Mouse (Mus musculus) adrenal gland, adult 2 months (tissue): ENCODE data around the gene Cfap70. TPM values are rescaled to one million over a fixed set of nuclear protein-coding genes. Genes with fewer than 3 reads are reported as not detected.

Experiments
- polyA plus RNA-seq: library from polyadenylated mRNA; depleted of rRNA; stranded (reverse); fragments of >200 nt; gene quantifications from 2 replicates; pipeline ENCODE4 v1.2.3, GENCODE M21; 2012; rRNA removed
- total RNA-seq, 2 experiments: library from RNA; stranded (reverse); gene quantifications; 2 replicates each; pipeline ENCODE4 v1.2.3; 2021

Gene Cfap70
- total and polyA plus RNA-seq, 3 experiments: 0.12 to 2.9 (median 1.1) TPM

Other genes with a start within 250 kb of the Cfap70 start
- gene Kcnk16, start 183.0 kb downstream of the Cfap70 start, total RNA-seq: not detected
- not detected in 2 replicates for gene Kcnk16, start 183.0 kb downstream of the Cfap70 start, polyA plus RNA-seq
- gene Nudt13, start 157.5 kb downstream of the Cfap70 start, total RNA-seq: 10 to 100 TPM; 45.7 to 55.2 TPM
- 22.3 and 23.2 TPM in 2 replicates for gene Nudt13, start 157.5 kb downstream of the Cfap70 start, polyA plus RNA-seq
- gene Ecd, start 104.1 kb downstream of the Cfap70 start, total RNA-seq: 10 to 100 TPM; 41.4 to 43.6 TPM
- 10.3 and 14.9 TPM in 2 replicates for gene Ecd, start 104.1 kb downstream of the Cfap70 start, polyA plus RNA-seq
- gene Fam149b, start 104.1 kb downstream of the Cfap70 start, total RNA-seq: 10 to 100 TPM; 40.2 to 41.6 TPM
- gene Fam149b, start 104.1 kb downstream of the Cfap70 start, polyA plus RNA-seq: 14.9 and 15.2 TPM in 2 replicates
- gene Dnajc9, start 63.3 kb downstream of the Cfap70 start, total RNA-seq: 10 to 100 TPM; 28.8 to 33.6 TPM
- gene Dnajc9, start 63.3 kb downstream of the Cfap70 start, polyA plus RNA-seq: 36.4 and 40.3 TPM in 2 replicates
- 10 to 100 TPM; 56.4 to 81.3 TPM for gene Mrps16, start 58.6 kb downstream of the Cfap70 start, total RNA-seq
- gene Mrps16, start 58.6 kb downstream of the Cfap70 start, polyA plus RNA-seq: 58.8 and 64.4 TPM in 2 replicates
- gene Anxa7, start 27.9 kb upstream of the Cfap70 start, total RNA-seq: 100 to 1,000 TPM; 109 to 121 TPM
- 133 and 139 TPM in 2 replicates for gene Anxa7, start 27.9 kb upstream of the Cfap70 start, polyA plus RNA-seq
- gene Mss51, start 44.7 kb upstream of the Cfap70 start, total RNA-seq: under 1 TPM; 0.21 to 0.61 TPM
- 0.07 and 0.10 TPM in 2 replicates for gene Mss51, start 44.7 kb upstream of the Cfap70 start, polyA plus RNA-seq
- gene Ppp3cb, start 94.3 kb upstream of the Cfap70 start, total RNA-seq: 10 to 100 TPM; 55.2 to 71.6 TPM
- 2.1 and 2.8 TPM in 2 replicates for gene Ppp3cb, start 94.3 kb upstream of the Cfap70 start, polyA plus RNA-seq
- gene Usp54, start 188.8 kb upstream of the Cfap70 start, total RNA-seq: 10 to 100 TPM; 11.3 to 12.1 TPM
- gene Usp54, start 188.8 kb upstream of the Cfap70 start, polyA plus RNA-seq: 4.7 and 5.6 TPM in 2 replicates
- gene Myoz1, start 204.3 kb upstream of the Cfap70 start, total RNA-seq: not detected
- gene Myoz1, start 204.3 kb upstream of the Cfap70 start, polyA plus RNA-seq: not detected in 2 replicates
- gene Synpo2l, start 216.1 kb upstream of the Cfap70 start, total RNA-seq: under 1 TPM; 0.17 to 0.35 TPM
- 0.13 and 0.35 TPM in 2 replicates for gene Synpo2l, start 216.1 kb upstream of the Cfap70 start, polyA plus RNA-seq
- 100 to 1,000 TPM; 109 to 142 TPM for gene Sec24c, start 222.1 kb upstream of the Cfap70 start, total RNA-seq
- gene Sec24c, start 222.1 kb upstream of the Cfap70 start, polyA plus RNA-seq: 283 and 329 TPM in 2 replicates
- 10 to 100 TPM; 15.5 to 18.0 TPM for gene Fut11, start 242.7 kb upstream of the Cfap70 start, total RNA-seq
- 47.8 and 51.2 TPM in 2 replicates for gene Fut11, start 242.7 kb upstream of the Cfap70 start, polyA plus RNA-seq